Mouse (Mus musculus) megakaryocyte, embryonic 14.5 days (primary cell): Measurements from ENCODE around the gene 2610528J11Rik. TPM values are rescaled to one million over a fixed set of nuclear protein-coding genes. Genes with fewer than 3 reads are reported as not detected.
"Not testable (repeated sequence)": the region's sequence is repeated elsewhere in the genome, so short reads cannot be mapped to it uniquely, and the experiment has no call there.

Experiments used
- H3K27me3 ChIP-seq: replicated peaks from 2 replicates; pipeline ENCODE3; 2012; ENCODE audit warnings: inconsistent platforms
- H3K36me3 ChIP-seq: replicated peaks from 2 replicates; pipeline ENCODE3; 2012; ENCODE audit warnings: low read length, inconsistent platforms, mixed read lengths
- H3K4me1 ChIP-seq: 2 replicates; pipeline ENCODE4 v1.6.1; 2012; ENCODE audit warnings: inconsistent platforms
- H3K4me3 ChIP-seq: replicated peaks from 2 replicates; pipeline ENCODE3; 2012; ENCODE audit warnings: moderate library complexity, mild to moderate bottlenecking, inconsistent platforms
- H3K9me3 ChIP-seq: 2 replicates; pipeline ENCODE4 v1.6.1; 2012; ENCODE audit warnings: inconsistent platforms
- FLI1 ChIP-seq: IDR thresholded peaks from 2 replicates; pipeline ENCODE4 v1.6.1; 2012; ENCODE audit warnings: low read length, inconsistent platforms, mixed read lengths
- GATA1 ChIP-seq: IDR thresholded peaks from 3 replicates; pipeline ENCODE4 v1.6.1; 2012; ENCODE audit warnings: mixed read lengths, low read length, inconsistent platforms, borderline replicate concordance
- polyA plus RNA-seq: library from polyadenylated mRNA; stranded (reverse); fragments of >175 nt; gene quantifications from 2 replicates; pipeline ENCODE4 v1.2.3, GENCODE M21; 2012; ENCODE audit warnings: low replicate concordance; ENCODE audit not compliant: insufficient read depth

Gene 2610528J11Rik
- polyA plus RNA-seq = 64.9 and 160 TPM in 2 replicates

- no peak for TF ChIP-seq GATA1
- TF ChIP-seq FLI1 = no peak
- Histone ChIP-seq H3K4me1 (peaks cover 30% of the 10 kb centered on the region), H3K27me3 (no peaks in the 10 kb centered on the region), H3K4me3 (no peak within 1 kb of the TSS), H3K9me3 (no peaks in the 10 kb centered on the region), H3K36me3 (peaks cover 91% of the 10 kb centered on the region)
These were observed at the start of gene 2610528J11Rik for GRCm38 (mm10) chr4:118526408-118527334. 2610528J11Rik (plus strand) TSS chr4:118526999.

- no peaks in the 10 kb centered on the region for H3K27me3 ChIP-seq
- H3K9me3 ChIP-seq = no peaks in the 10 kb centered on the region
- H3K4me3 ChIP-seq = peak within 1 kb of the TSS; percentile 90
- TF ChIP-seq FLI1 (no peak), GATA1 (no peak)
- H3K4me1 ChIP-seq = peaks cover 53% of the 10 kb centered on the region
- peaks cover 55% of the 10 kb centered on the region for H3K36me3 ChIP-seq
These were observed 37.1 kb upstream of the 2610528J11Rik start, which contains the start of gene Tie1 for GRCm38 (mm10) chr4:118489717-118490132. Tie1 (minus strand) TSS chr4:118490061.

GRCm38 (mm10) chr4:118490461-118490860 lies 36.3 kb upstream of the 2610528J11Rik start:
- H3K4me3 ChIP-seq = no peak overlapping the region
- TF ChIP-seq GATA1 (no peak), FLI1 (no peak)
- H3K27me3 ChIP-seq = no peaks in the 10 kb centered on the region

GRCm38 (mm10) chr4:118500171-118500724 lies 26.6 kb upstream of the 2610528J11Rik start:
- H3K36me3 ChIP-seq = peaks cover 69% of the 10 kb centered on the region
- H3K27me3 ChIP-seq = no peaks in the 10 kb centered on the region
- H3K4me3 ChIP-seq = no peak overlapping the region

More at GRCm38 (mm10) chr4:118490461-118490860, 36.3 kb upstream of the 2610528J11Rik start:
- H3K4me1 ChIP-seq = peaks cover 46% of the 10 kb centered on the region
- peaks cover 49% of the 10 kb centered on the region for H3K36me3 ChIP-seq
- H3K9me3 ChIP-seq = no peaks in the 10 kb centered on the region

GRCm38 (mm10) chr4:118500792-118501191 lies 26.0 kb upstream of the 2610528J11Rik start:
- Histone ChIP-seq H3K4me1 (peaks cover 49% of the 10 kb centered on the region), H3K9me3 (no peaks in the 10 kb centered on the region), H3K36me3 (peaks cover 75% of the 10 kb centered on the region), H3K27me3 (no peaks in the 10 kb centered on the region), H3K4me3 (peak overlapping the region; percentile 62)
- no peak for TF ChIP-seq FLI1
- no peak for TF ChIP-seq GATA1

More at GRCm38 (mm10) chr4:118500171-118500724, 26.6 kb upstream of the 2610528J11Rik start:
- no peak for TF ChIP-seq FLI1
- TF ChIP-seq GATA1 = no peak
- H3K9me3 ChIP-seq = no peaks in the 10 kb centered on the region
- H3K4me1 ChIP-seq = peaks cover 45% of the 10 kb centered on the region

GRCm38 (mm10) chr4:118505551-118505950 lies 21.2 kb upstream of the 2610528J11Rik start:
- Histone ChIP-seq H3K27me3 (no peaks in the 10 kb centered on the region), H3K9me3 (no peaks in the 10 kb centered on the region), H3K4me1 (peaks cover 25% of the 10 kb centered on the region), H3K4me3 (no peak overlapping the region), H3K36me3 (peaks cover 86% of the 10 kb centered on the region)
- no peak for TF ChIP-seq GATA1
- no peak for TF ChIP-seq FLI1

- Histone ChIP-seq H3K36me3 (peaks cover 86% of the 10 kb centered on the region), H3K4me1 (peaks cover 11% of the 10 kb centered on the region; the same call in 1 of the 2 replicates)
- H3K4me3 ChIP-seq, H3K9me3 ChIP-seq, H3K27me3 ChIP-seq: not testable (repeated sequence)
These were observed 19.6 kb upstream of the 2610528J11Rik start for GRCm38 (mm10) chr4:118507171-118507570.

GRCm38 (mm10) chr4:118509050-118509449 lies 17.7 kb upstream of the 2610528J11Rik start:
- TF ChIP-seq GATA1 = no peak
- no peak for TF ChIP-seq FLI1
- Histone ChIP-seq H3K36me3 (peaks cover 85% of the 10 kb centered on the region), H3K4me3 (no peak overlapping the region), H3K27me3 (no peaks in the 10 kb centered on the region), H3K4me1 (peaks cover 14% of the 10 kb centered on the region), H3K9me3 (no peaks in the 10 kb centered on the region)

- no peaks in the 10 kb centered on the region for H3K27me3 ChIP-seq
These were observed 9.9 kb upstream of the 2610528J11Rik start for GRCm38 (mm10) chr4:118516699-118517496.

More at GRCm38 (mm10) chr4:118516699-118517496, 9.9 kb upstream of the 2610528J11Rik start:
- Histone ChIP-seq H3K4me1 (peaks cover 64% of the 10 kb centered on the region), H3K4me3 (no peak overlapping the region), H3K36me3 (peaks cover 84% of the 10 kb centered on the region), H3K9me3 (no peaks in the 10 kb centered on the region)
- TF ChIP-seq GATA1 (no peak), FLI1 (no peak)
